Mouse (Mus musculus) ES-Bruce4 (cell line): ENCODE data around the gene Kpnb1. TPM values are rescaled to one million over a fixed set of nuclear protein-coding genes. Genes with fewer than 3 reads are reported as not detected.

Experiments
- H3K27ac ChIP-seq: 2 replicates; pipeline ENCODE4 v1.5.1; 2012; ENCODE audit warnings: low read length, inconsistent platforms; ENCODE audit not compliant: insufficient read depth
- H3K27me3 ChIP-seq: 2 replicates; pipeline ENCODE4 v1.6.1; 2012; ENCODE audit warnings: mild to moderate bottlenecking, low read length, inconsistent platforms; ENCODE audit not compliant: control insufficient read depth, poor library complexity, insufficient read depth, severe bottlenecking
- H3K36me3 ChIP-seq: 2 replicates; pipeline ENCODE4 v1.6.1; 2012; ENCODE audit warnings: inconsistent platforms, mild to moderate bottlenecking, low read length, moderate library complexity; ENCODE audit not compliant: control insufficient read depth, poor library complexity, insufficient read depth, severe bottlenecking
- H3K4me1 ChIP-seq: one replicate; pipeline ENCODE4 v1.8.1; 2011; ENCODE audit warnings: low read length; ENCODE audit not compliant: control insufficient read depth, insufficient read depth
- H3K4me3 ChIP-seq: 2 replicates; pipeline ENCODE4 v1.5.1; 2011; ENCODE audit warnings: low read depth, mild to moderate bottlenecking, low read length
- H3K9ac ChIP-seq: 2 replicates; pipeline ENCODE4 v1.6.1; 2012; ENCODE audit warnings: low read depth, mild to moderate bottlenecking, inconsistent platforms; ENCODE audit not compliant: poor library complexity, severe bottlenecking
- H3K9me3 ChIP-seq: replicated peaks from 2 replicates; pipeline ENCODE4 v1.6.1; 2012; ENCODE audit warnings: mild to moderate bottlenecking, low read length, inconsistent platforms; ENCODE audit not compliant: control insufficient read depth, poor library complexity, insufficient read depth, severe bottlenecking
- CTCF ChIP-seq: IDR thresholded peaks from one replicate; pipeline ENCODE4 v1.8.1; 2011; ENCODE audit warnings: low read depth, low read length
- EP300 ChIP-seq: IDR thresholded peaks from 2 replicates; pipeline ENCODE4 v1.6.1; 2011; ENCODE audit warnings: low read depth, low read length; ENCODE audit not compliant: insufficient read depth
- POLR2A ChIP-seq: IDR thresholded peaks from one replicate; pipeline ENCODE4 v1.8.1; 2011; ENCODE audit warnings: low read length; ENCODE audit not compliant: insufficient read depth
- polyA plus RNA-seq: library from polyadenylated mRNA; stranded (reverse); fragments of >200 nt; gene quantifications from 2 replicates; pipeline ENCODE4 v1.2.4, GENCODE M21; 2011; ENCODE audit warnings: low read depth; ENCODE audit not compliant: missing spikeins, insufficient read depth, insufficient read length

Kpnb1 gene
- polyA plus RNA-seq, 1 experiment = 345 TPM

- H3K9me3 ChIP-seq = no peaks in the 10 kb centered on the region
- no peaks in the 10 kb centered on the region for H3K27me3 ChIP-seq
- no peaks in the 10 kb centered on the region for H3K36me3 ChIP-seq
- H3K9ac ChIP-seq = no peak overlapping the region
- no peaks in the 10 kb centered on the region for H3K4me1 ChIP-seq
- TF ChIP-seq CTCF (no peak), EP300 (no peak), POLR2A (no peak)
- peak overlapping the region; percentile 10; the same call in 1 of the 2 replicates for H3K4me3 ChIP-seq
- H3K27ac ChIP-seq = no peak overlapping the region
Measured at GRCm38 (mm10) chr11:97149026-97149425, 38.7 kb downstream of the Kpnb1 start.

DNA sequence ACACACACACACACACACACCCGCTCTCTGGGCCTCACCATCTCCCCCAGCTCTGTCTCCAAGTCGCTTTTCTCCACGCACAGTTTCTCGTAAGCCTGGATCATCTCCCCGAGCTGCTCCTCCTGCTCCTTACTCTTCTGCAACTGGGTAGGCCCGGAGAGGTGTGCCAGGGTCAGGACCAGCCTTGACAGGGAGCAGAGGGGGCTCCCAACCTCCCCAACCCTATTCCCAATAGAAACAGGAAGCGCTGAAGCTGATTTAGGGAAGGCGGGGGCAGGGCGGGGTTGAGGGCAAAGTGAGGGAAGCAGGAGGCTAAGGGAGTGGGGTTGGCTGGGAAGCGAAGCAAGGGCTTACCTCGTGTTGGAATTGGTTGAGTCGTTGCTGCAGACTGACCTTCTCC is 39.1 kb downstream of the Kpnb1 start:
- Histone ChIP-seq H3K36me3 (no peaks in the 10 kb centered on the region), H3K27ac (no peak overlapping the region), H3K4me1 (no peaks in the 10 kb centered on the region), H3K9ac (no peak overlapping the region), H3K4me3 (peak overlapping the region; percentile 10; the same call in 1 of the 2 replicates), H3K27me3 (no peaks in the 10 kb centered on the region), H3K9me3 (no peaks in the 10 kb centered on the region)
- TF ChIP-seq POLR2A (no peak), CTCF (no peak), EP300 (no peak)

DNA sequence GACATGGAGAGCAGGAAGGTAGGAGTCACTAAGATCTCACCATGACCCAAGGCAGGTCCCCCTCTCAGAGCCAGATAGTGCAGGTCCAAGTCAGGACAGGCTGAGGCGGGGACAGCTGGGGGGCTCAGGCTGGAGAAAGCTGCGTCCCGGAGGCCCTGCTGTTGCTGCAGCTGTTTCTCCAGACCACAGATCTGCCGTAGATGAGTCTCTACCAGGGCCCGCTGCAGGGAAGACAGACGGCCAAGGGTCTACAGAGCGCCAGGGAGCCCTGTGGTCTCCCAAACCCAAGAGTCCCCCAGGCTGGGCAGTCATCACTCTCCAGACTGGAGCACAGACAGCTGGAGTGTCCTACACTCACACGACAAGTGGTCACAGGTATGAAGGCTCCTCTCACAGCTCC is 40.3 kb downstream of the Kpnb1 start:
- peaks cover 2% of the 10 kb centered on the region for H3K4me1 ChIP-seq
- no peak overlapping the region for H3K9ac ChIP-seq

GRCm38 (mm10) chr11:97146724-97147123 is 41.0 kb downstream of the Kpnb1 start:
- Histone ChIP-seq H3K27me3 (no peaks in the 10 kb centered on the region), H3K9me3 (no peaks in the 10 kb centered on the region), H3K36me3 (no peaks in the 10 kb centered on the region), H3K9ac (peak overlapping the region; percentile 20; the same call in 1 of the 2 replicates), H3K27ac (no peak overlapping the region), H3K4me1 (peaks cover 5% of the 10 kb centered on the region), H3K4me3 (no peak overlapping the region)
- TF ChIP-seq POLR2A (no peak), CTCF (peak; percentile 94)

More for the DNA sequence above, 40.3 kb downstream of the Kpnb1 start:
- Histone ChIP-seq H3K27ac (no peak overlapping the region), H3K9me3 (no peaks in the 10 kb centered on the region), H3K36me3 (no peaks in the 10 kb centered on the region), H3K27me3 (no peaks in the 10 kb centered on the region), H3K4me3 (no peak overlapping the region)
- TF ChIP-seq EP300 (no peak), POLR2A (no peak), CTCF (no peak)

DNA sequence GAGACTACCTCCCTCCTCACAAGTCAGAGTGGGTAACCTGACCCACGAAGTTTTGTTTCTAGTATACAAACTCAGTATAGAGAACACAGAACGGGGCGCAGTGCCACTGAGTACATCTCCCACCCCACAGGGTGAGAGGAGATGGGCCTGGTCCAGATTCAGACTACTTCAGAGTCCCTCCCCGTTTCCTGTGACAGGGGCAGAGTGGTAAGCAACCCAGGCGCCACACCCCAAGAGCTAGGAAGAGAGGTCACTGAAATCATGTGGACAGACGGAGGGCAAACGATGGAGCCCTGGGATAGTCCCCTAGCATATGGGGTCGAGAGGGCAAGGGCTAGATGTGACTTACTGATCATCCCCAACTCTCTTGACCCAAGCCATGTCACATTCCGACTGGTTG is 41.7 kb downstream of the Kpnb1 start:
- H3K4me1 ChIP-seq = peaks cover 5% of the 10 kb centered on the region
- H3K9me3 ChIP-seq = no peaks in the 10 kb centered on the region
- no peak overlapping the region for H3K4me3 ChIP-seq
- no peak overlapping the region for H3K27ac ChIP-seq
- no peaks in the 10 kb centered on the region for H3K27me3 ChIP-seq
- no peak for TF ChIP-seq POLR2A
- TF ChIP-seq CTCF = no peak
- TF ChIP-seq EP300 = no peak
- no peak overlapping the region for H3K9ac ChIP-seq
- H3K36me3 ChIP-seq = no peaks in the 10 kb centered on the region

GRCm38 (mm10) chr11:97145320-97145719 is 42.4 kb downstream of the Kpnb1 start:
- no peak for TF ChIP-seq EP300
- no peaks in the 10 kb centered on the region for H3K9me3 ChIP-seq
- no peak overlapping the region for H3K9ac ChIP-seq
- peaks cover 5% of the 10 kb centered on the region for H3K4me1 ChIP-seq
- H3K27me3 ChIP-seq = no peaks in the 10 kb centered on the region
- H3K27ac ChIP-seq = no peak overlapping the region
- no peak overlapping the region for H3K4me3 ChIP-seq
- no peaks in the 10 kb centered on the region for H3K36me3 ChIP-seq
